In genomic region chr12:99215521-99216255, GRCm38 (mm10) we compare ENCODE assay signal across 9 mouse cellular contexts.
DNase-seq lines count a peak whose midpoint lies in the region; ATAC-seq and TF ChIP-seq lines count a peak whose summit lies in the region.
"Had no signal": no experiment of that assay in that cellular context is flagged by ENCODE, and none has a peak within 500 bp of the region (broad histone marks: within the 10 kb centered on the region; RNA-seq: fewer than 3 reads in every experiment).

No protein-coding gene starts in this region.

- no peak overlapping the region for H3K4me2 ChIP-seq in lung, embryonic 14.5 days

- H3K27me3 ChIP-seq in lung, embryonic 14.5 days (ENCODE audit: insufficient read depth, low read length), result no peaks in the 10 kb centered on the region
- H3K27me3 ChIP-seq in kidney, adult 2 months (replicated peaks; ENCODE audit: control insufficient read depth, insufficient read depth, low read length), result no peaks in the 10 kb centered on the region
- no peaks in the 10 kb centered on the region for H3K27me3 ChIP-seq in embryonic facial prominence, embryonic 10.5 days (replicated peaks; ENCODE audit: low read depth, poor library complexity, severe bottlenecking)
- H3K27me3 ChIP-seq: megakaryocyte, embryonic 14.5 days had no signal

- no peak overlapping the region for H3K9ac ChIP-seq in lung, embryonic 14.5 days

- peaks cover 18% of the 10 kb centered on the region for H3K4me1 ChIP-seq in lung, embryonic 14.5 days (ENCODE audit: insufficient read depth)
- H3K4me1 ChIP-seq in kidney, adult 2 months (ENCODE audit: control insufficient read depth, insufficient read depth, low read length), result peaks cover 3% of the 10 kb centered on the region
- peaks cover 65% of the 10 kb centered on the region for H3K4me1 ChIP-seq in embryonic facial prominence, embryonic 10.5 days

- peak overlapping the region; percentile 42; the same call in 1 of the 2 replicates for H3K27ac ChIP-seq in lung, embryonic 14.5 days (ENCODE audit: low read depth)
- no peak overlapping the region for H3K27ac ChIP-seq in kidney, adult 2 months (ENCODE audit: insufficient read depth, low read depth, low read length)
- no peak overlapping the region for H3K27ac ChIP-seq in embryonic facial prominence, embryonic 10.5 days (replicated peaks)

- H3K4me3 ChIP-seq in lung, embryonic 14.5 days (ENCODE audit: low read depth, low read length), result no peak overlapping the region
- H3K4me3 ChIP-seq in kidney, adult 2 months (ENCODE audit: insufficient read depth, low read depth, low read length), result no peak overlapping the region
- no peak overlapping the region for H3K4me3 ChIP-seq in embryonic facial prominence, embryonic 10.5 days
- H3K4me3 ChIP-seq: megakaryocyte, embryonic 14.5 days had no signal

- H3K36me3 ChIP-seq in lung, embryonic 14.5 days (ENCODE audit: insufficient read depth), result no peaks in the 10 kb centered on the region
- H3K36me3 ChIP-seq in kidney, adult 2 months (ENCODE audit: control insufficient read depth, insufficient read depth, low read length), result no peaks in the 10 kb centered on the region
- peaks cover 14% of the 10 kb centered on the region for H3K36me3 ChIP-seq in embryonic facial prominence, embryonic 10.5 days (replicated peaks)

- peak; percentile 42 for TF ChIP-seq CTCF in lung, embryonic 14.5 days (IDR thresholded peaks at IDR 0.05; ENCODE audit: low read depth)
- peak; percentile 59 for TF ChIP-seq CTCF in kidney, adult 2 months (conservative IDR thresholded peaks at IDR 0.05; ENCODE audit: insufficient read depth, insufficient read length, low read depth, low read length)

- WGBS in lung, embryonic 14.5 days, result 61% methylated on average over 11 of the region's 11 CpGs
- 61% methylated on average over 11 of the region's 11 CpGs for WGBS in kidney, adult 2 months
- 73% methylated on average over 11 of the region's 11 CpGs for WGBS in embryonic facial prominence, embryonic 10.5 days

- ATAC-seq in lung, embryonic 14.5 days (ENCODE audit: insufficient read depth), result peak; percentile 50
- no peak for ATAC-seq in granulocyte monocyte progenitor cell, adult 5-6 weeks (replicated peaks; ENCODE audit: poor library complexity, severe bottlenecking)

- H3K9me3 ChIP-seq in lung, embryonic 14.5 days (ENCODE audit: low read depth, low read length), result no peaks in the 10 kb centered on the region
- no peaks in the 10 kb centered on the region for H3K9me3 ChIP-seq in embryonic facial prominence, embryonic 10.5 days
- H3K9me3 ChIP-seq: megakaryocyte, embryonic 14.5 days had no signal

- TF ChIP-seq POLR2A in kidney, adult 2 months (IDR thresholded peaks at IDR 0.05; ENCODE audit: low read depth, low read length), result no peak

- peak; percentile 41 for DNase-seq in lung, embryonic 14.5 days
- DNase-seq in lung, postnatal 14 days, result no peak
- DNase-seq in gastrocnemius, postnatal 10 days, result peak; percentile 28
- peak; percentile 59 for DNase-seq in kidney, adult 2 months
- peak; percentile 82 for DNase-seq in skeletal muscle tissue, adult 2 months (ENCODE audit: low read depth, low spot score)
- DNase-seq in layer of hippocampus, postnatal 10 days (ENCODE audit: low spot score in 2 of 2), result no peak
- no peak for DNase-seq in embryonic facial prominence, embryonic 10.5 days (ENCODE audit: low spot score)

Comparison
In these comparisons a context has a peak if more than half of its experiments do, and no peak if none do; other contexts are left out.
1. DNase-seq: peak in lung, embryonic 14.5 days (single experiment), gastrocnemius, postnatal 10 days (single experiment), kidney, adult 2 months (single experiment) and skeletal muscle tissue, adult 2 months (single experiment); none in lung, postnatal 14 days (single experiment), layer of hippocampus, postnatal 10 days (0 of 2) and embryonic facial prominence, embryonic 10.5 days (single experiment).